Mouse (Mus musculus): ENCODE data around the gene Gm21762. TPM values are rescaled to one million over a fixed set of nuclear protein-coding genes. Genes with fewer than 3 reads are reported as not detected.
"Not testable (repeated sequence)": the region's sequence is repeated elsewhere in the genome, so short reads cannot be mapped to it uniquely, and the experiment has no call there.

The Gm21762 gene
- polyA plus RNA-seq (2012; ENCODE audit: insufficient read depth, insufficient read length, missing spikeins) = not detected in 2 replicates

- not testable (repeated sequence) for H3K27ac ChIP-seq (ENCODE audit: insufficient read depth, low read depth, low read length); H3K4me1 ChIP-seq (ENCODE audit: control insufficient read depth, insufficient read depth, low read length)
Observed at GRCm38 (mm10) chr13:120215847-120216246, at the start of gene Gm21762. Gm21762 (minus strand) TSS chr13:120215947.

GRCm38 (mm10) chr13:120262870-120263269 is 47.1 kb upstream of the Gm21762 start, which contains the start of gene AF067061:
AF067061 (plus strand) TSS chr13:120263114.
- H3K4me1 ChIP-seq (ENCODE audit: control insufficient read depth, insufficient read depth, low read length); H3K4me3 ChIP-seq (ENCODE audit: insufficient read depth, low read length): not testable (repeated sequence)

More at GRCm38 (mm10) chr13:120215847-120216246, at the start of gene Gm21762:
- not testable (repeated sequence) for H3K4me3 ChIP-seq (ENCODE audit: insufficient read depth, low read length)

GRCm38 (mm10) chr13:120259718-120260117 is 44.0 kb upstream of the Gm21762 start:
- peak overlapping the region; percentile 47; the same call in 1 of the 2 replicates for H3K27ac ChIP-seq (ENCODE audit: insufficient read depth, low read depth, low read length)
- not testable (repeated sequence) for H3K4me3 ChIP-seq (ENCODE audit: insufficient read depth, low read length); H3K4me1 ChIP-seq (ENCODE audit: control insufficient read depth, insufficient read depth, low read length)

More at GRCm38 (mm10) chr13:120262870-120263269, 47.1 kb upstream of the Gm21762 start, which contains the start of gene AF067061:
- not testable (repeated sequence) for H3K27ac ChIP-seq (ENCODE audit: insufficient read depth, low read depth, low read length)

GRCm38 (mm10) chr13:120258817-120259658 is 43.3 kb upstream of the Gm21762 start:
- peak overlapping the region; percentile 51 for H3K27ac ChIP-seq (ENCODE audit: insufficient read depth, low read depth, low read length)
- not testable (repeated sequence) for H3K4me3 ChIP-seq (ENCODE audit: insufficient read depth, low read length)

GRCm38 (mm10) chr13:120251208-120251924 is 35.6 kb upstream of the Gm21762 start:
- H3K27ac ChIP-seq (ENCODE audit: insufficient read depth, low read depth, low read length); H3K4me3 ChIP-seq (ENCODE audit: insufficient read depth, low read length); H3K4me1 ChIP-seq (ENCODE audit: control insufficient read depth, insufficient read depth, low read length): not testable (repeated sequence)

More at GRCm38 (mm10) chr13:120258817-120259658, 43.3 kb upstream of the Gm21762 start:
- H3K4me1 ChIP-seq (ENCODE audit: control insufficient read depth, insufficient read depth, low read length) = not testable (repeated sequence)

GRCm38 (mm10) chr13:120238811-120239210 is 23.1 kb upstream of the Gm21762 start, which contains the start of gene Gm21731:
Gm21731 (plus strand) TSS chr13:120239111.
- not testable (repeated sequence) for H3K4me3 ChIP-seq (ENCODE audit: insufficient read depth, low read length); H3K4me1 ChIP-seq (ENCODE audit: control insufficient read depth, insufficient read depth, low read length); H3K27ac ChIP-seq (ENCODE audit: insufficient read depth, low read depth, low read length)

GRCm38 (mm10) chr13:120232447-120233049 is 16.8 kb upstream of the Gm21762 start:
- H3K4me1 ChIP-seq (ENCODE audit: control insufficient read depth, insufficient read depth, low read length); H3K4me3 ChIP-seq (ENCODE audit: insufficient read depth, low read length); H3K27ac ChIP-seq (ENCODE audit: insufficient read depth, low read depth, low read length): not testable (repeated sequence)

GRCm38 (mm10) chr13:120231798-120232197 is 16.1 kb upstream of the Gm21762 start:
- H3K4me3 ChIP-seq (ENCODE audit: insufficient read depth, low read length); H3K27ac ChIP-seq (ENCODE audit: insufficient read depth, low read depth, low read length); H3K4me1 ChIP-seq (ENCODE audit: control insufficient read depth, insufficient read depth, low read length): not testable (repeated sequence)

- not testable (repeated sequence) for H3K4me3 ChIP-seq (ENCODE audit: insufficient read depth, low read length); H3K4me1 ChIP-seq (ENCODE audit: control insufficient read depth, insufficient read depth, low read length); H3K27ac ChIP-seq (ENCODE audit: insufficient read depth, low read depth, low read length)
Observed at GRCm38 (mm10) chr13:120223012-120223659, 7.4 kb upstream of the Gm21762 start.

GRCm38 (mm10) chr13:120220922-120221321 is 5.2 kb upstream of the Gm21762 start:
- not testable (repeated sequence) for H3K4me3 ChIP-seq (ENCODE audit: insufficient read depth, low read length); H3K27ac ChIP-seq (ENCODE audit: insufficient read depth, low read depth, low read length); H3K4me1 ChIP-seq (ENCODE audit: control insufficient read depth, insufficient read depth, low read length)

GRCm38 (mm10) chr13:120196189-120196821 is 19.4 kb downstream of the Gm21762 start:
- not testable (repeated sequence) for H3K4me1 ChIP-seq (ENCODE audit: control insufficient read depth, insufficient read depth, low read length); H3K4me3 ChIP-seq (ENCODE audit: insufficient read depth, low read length)
- peak overlapping the region; percentile 52 for H3K27ac ChIP-seq (ENCODE audit: insufficient read depth, low read depth, low read length)

- not testable (repeated sequence) for H3K4me3 ChIP-seq (ENCODE audit: insufficient read depth, low read length); H3K4me1 ChIP-seq (ENCODE audit: control insufficient read depth, insufficient read depth, low read length); H3K27ac ChIP-seq (ENCODE audit: insufficient read depth, low read depth, low read length)
Observed at GRCm38 (mm10) chr13:120172133-120172532, 43.6 kb downstream of the Gm21762 start, which contains the start of gene Gm21818. Gm21818 (plus strand) TSS chr13:120172433.

GRCm38 (mm10) chr13:120168301-120168700 is 47.4 kb downstream of the Gm21762 start:
- not testable (repeated sequence) for H3K4me1 ChIP-seq (ENCODE audit: control insufficient read depth, insufficient read depth, low read length); H3K4me3 ChIP-seq (ENCODE audit: insufficient read depth, low read length)

More at GRCm38 (mm10) chr13:120168301-120168700, 47.4 kb downstream of the Gm21762 start:
- H3K27ac ChIP-seq (ENCODE audit: insufficient read depth, low read depth, low read length) = not testable (repeated sequence)
